ENCODE assay signal across 13 mouse cellular contexts in the genomic region with DNA sequence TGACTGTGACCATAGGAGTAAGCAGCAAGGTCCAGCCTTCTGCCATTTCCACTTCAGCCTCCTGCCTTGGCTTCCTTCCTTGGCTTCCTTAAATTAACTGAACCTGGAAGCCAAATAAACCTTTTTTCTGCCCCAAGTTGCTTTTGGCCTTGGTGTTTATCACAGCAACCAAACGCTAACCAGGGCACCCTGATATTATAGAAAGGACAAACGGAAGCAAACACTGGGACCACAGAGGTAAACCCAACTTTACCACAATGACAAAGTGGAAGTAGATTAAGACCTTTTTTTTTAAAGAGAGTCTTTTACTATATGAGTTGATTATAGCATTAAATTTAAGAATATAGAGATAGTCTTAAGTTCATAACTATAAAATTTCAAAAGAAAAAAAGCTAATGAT. TPM values are rescaled to one million over a fixed set of nuclear protein-coding genes. Genes with fewer than 3 reads are reported as not detected.
"Had no signal": no experiment of that assay in that cellular context is flagged by ENCODE, and none has a peak within 500 bp of the region (broad histone marks: within the 10 kb centered on the region; RNA-seq: fewer than 3 reads in every experiment).

No protein-coding gene starts in this region.

- DNase-seq: lung, adult 18-20 months; lung, embryonic 14.5 days; lung, postnatal 10 days; lung, postnatal 4 days; right cerebral cortex, postnatal 14 days; thymus, adult 18-20 months; thymus, postnatal 14 days; thymus, postnatal 36 days had no signal

- ATAC-seq: midbrain, embryonic 13.5 days; midbrain, embryonic 15.5 days had no signal

RNA-seq across cellular contexts. Expression of a gene that starts 4.2 kb away (rescaled TPM):
- total RNA-seq: midbrain, postnatal 0 days; monocyte, adult 5-6 weeks; neutrophil, adult 5-6 weeks had no signal

RNA-seq across cellular contexts. Expression of a gene that starts 8.4 kb away (rescaled TPM):
- total RNA-seq: midbrain, postnatal 0 days; monocyte, adult 5-6 weeks; neutrophil, adult 5-6 weeks had no signal

RNA-seq across cellular contexts. Expression of a gene that starts 11.5 kb away (rescaled TPM):
- total RNA-seq: monocyte, adult 5-6 weeks; neutrophil, adult 5-6 weeks had no signal

RNA-seq across cellular contexts. Expression of a gene that starts 36.2 kb away (rescaled TPM):
- total RNA-seq: midbrain, postnatal 0 days; monocyte, adult 5-6 weeks; neutrophil, adult 5-6 weeks had no signal

RNA-seq across cellular contexts. Expression of a gene that starts 41.5 kb away (rescaled TPM):
- total RNA-seq: monocyte, adult 5-6 weeks; neutrophil, adult 5-6 weeks had no signal
